Mouse (Mus musculus) Muller cell, postnatal 12 days (primary cell): ENCODE measurements around the gene Zmat5.

Experiments used
- DNase-seq: peaks from one replicate; pipeline ENCODE4 v3.0.0-alpha.2; 2015; ENCODE audit errors: inconsistent ontology term

Gene Zmat5

GRCm38 (mm10) chr11:4704072-4704964 is at the start of gene Zmat5, which contains the start of gene Uqcr10:
TSS of gene Zmat5 (plus strand) at chr11:4704678.
TSS of gene Uqcr10 (minus strand) at chr11:4704342.
- peak; percentile 94 for DNase-seq

DNA sequence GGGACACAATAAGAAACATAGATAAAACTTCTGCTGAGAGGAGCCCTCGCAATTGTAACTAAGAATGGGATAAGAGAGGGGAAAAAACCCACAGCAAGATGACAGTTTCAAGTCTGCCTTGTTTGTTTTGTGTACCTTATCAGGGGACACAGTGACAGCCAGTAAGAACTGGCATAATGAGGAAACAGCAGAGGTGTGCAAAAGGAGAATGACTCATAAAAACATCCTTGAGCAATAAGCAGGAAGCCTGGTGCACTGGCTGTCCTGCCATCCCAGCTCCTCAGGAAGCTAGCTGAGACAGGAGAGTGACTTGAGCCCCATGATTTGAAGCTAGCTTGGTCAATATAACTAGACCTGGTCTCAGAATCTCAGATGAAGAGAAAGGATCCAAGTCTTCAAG is 44.7 kb upstream of the Zmat5 start:
- no peak for DNase-seq

- DNase-seq = no peak
Measured at GRCm38 (mm10) chr11:4660309-4661025, 44.0 kb upstream of the Zmat5 start.

- DNase-seq = peak; percentile 73
Measured at GRCm38 (mm10) chr11:4661324-4661723, 43.2 kb upstream of the Zmat5 start.

DNA sequence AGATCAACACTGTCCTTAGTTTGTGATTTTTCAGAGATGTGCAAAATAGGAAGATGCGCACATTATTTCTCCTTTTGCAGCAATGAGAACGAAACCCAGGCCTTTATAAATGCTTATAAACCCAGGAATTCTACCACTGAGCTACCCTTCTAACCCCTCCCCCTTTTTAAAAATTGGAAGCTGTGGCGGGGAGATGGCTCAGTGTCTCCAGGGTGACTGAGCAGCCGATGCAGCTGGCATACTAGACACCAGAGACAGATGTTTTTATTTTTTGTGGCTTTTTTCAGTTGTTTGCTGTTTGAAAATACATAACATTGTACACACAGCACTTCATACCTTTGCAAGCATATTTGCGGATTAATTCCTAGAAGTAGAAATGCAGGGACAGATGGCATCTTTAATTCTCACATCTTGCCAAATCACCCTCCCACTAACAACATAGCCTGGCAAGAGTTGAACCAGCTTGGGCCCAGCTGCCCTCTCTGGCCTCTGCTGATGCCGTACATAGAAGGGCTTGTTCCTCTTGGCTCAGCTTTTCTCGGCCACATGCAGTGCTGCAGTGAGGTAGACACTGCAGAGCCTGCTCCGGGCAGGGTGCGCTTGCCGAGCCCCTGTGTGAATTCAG is 42.5 kb upstream of the Zmat5 start:
- DNase-seq = no peak

DNA sequence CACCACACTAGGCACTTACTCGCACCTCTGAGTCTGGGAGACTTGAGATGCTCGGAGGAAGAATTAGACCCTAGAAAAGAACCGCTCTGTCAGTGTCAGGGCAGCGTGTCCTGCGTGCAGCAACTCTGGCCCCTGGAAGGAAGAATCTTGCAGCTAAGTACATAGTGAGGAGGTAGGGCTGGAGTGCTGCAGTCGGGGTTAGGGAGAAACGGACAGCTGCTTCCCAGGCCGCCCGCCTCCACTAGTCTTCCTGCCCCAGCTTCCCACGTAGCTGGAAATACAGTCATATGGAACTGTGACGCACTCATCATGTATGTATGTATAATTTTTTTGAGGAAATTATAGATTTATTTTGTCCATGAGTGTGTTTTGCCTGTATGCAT is 42.0 kb upstream of the Zmat5 start:
- DNase-seq = no peak

DNA sequence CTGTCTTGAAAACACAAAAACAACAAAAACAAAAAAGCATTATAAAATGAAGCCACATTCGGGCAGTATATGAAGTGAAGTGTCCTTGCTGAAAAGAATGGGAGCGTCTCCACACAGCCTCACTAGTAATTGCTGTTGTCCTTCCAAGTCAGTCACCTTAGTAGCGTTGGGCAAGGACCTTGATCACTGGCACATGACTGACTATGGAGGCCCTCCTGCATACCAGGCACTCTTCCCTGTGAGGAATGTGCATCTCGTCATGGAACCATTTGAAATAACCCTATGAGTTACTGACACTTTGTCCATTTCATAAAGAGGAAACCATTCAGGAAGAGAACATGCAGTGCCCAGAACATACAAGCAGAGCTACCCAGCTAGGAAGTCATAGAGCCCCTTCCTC is 32.7 kb upstream of the Zmat5 start:
- DNase-seq = no peak

DNA sequence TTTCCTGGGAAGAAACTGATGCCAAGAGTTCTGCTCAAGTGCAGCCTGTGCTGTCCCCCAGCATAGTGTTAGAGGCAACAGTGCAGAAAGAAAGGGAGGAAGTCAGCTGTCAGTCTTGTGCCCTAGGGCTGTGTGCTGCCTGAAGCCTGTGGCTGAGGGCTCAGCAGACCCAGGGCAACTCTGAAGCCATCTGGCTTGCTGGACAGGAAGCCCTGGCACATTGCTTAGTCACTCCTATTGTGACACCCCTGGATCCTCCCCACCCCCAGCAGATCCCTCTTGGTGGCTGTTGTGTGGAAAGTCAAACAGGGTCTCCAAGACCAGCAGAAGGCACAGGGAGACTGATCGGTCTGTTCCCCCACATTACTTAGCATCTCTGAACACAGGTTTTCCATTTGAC is 29.9 kb upstream of the Zmat5 start:
- peak; percentile 35 for DNase-seq

GRCm38 (mm10) chr11:4675126-4675562 is 29.3 kb upstream of the Zmat5 start:
- no peak for DNase-seq

DNA sequence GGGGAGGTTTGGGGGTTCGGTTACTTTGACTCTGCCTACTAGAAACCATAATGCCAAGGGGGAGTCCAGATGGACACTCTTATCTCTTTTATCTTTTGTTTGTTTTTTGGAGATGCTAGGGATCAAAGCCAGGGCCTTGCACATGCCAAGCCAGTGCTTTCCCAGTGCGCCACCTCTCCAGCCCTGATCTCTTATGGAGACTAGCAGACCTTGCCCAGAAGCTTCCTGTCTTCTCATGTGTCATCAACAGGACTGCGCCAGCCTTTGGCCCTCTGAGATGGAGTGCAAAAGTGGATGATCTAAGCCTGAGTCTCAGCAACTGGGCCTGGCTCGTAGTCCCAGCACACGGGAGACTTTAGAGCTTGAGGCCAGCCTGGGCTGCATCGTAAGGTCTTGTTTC is 28.8 kb upstream of the Zmat5 start:
- DNase-seq = no peak

- DNase-seq = no peak
Measured at GRCm38 (mm10) chr11:4677250-4677872, 27.1 kb upstream of the Zmat5 start.

DNA sequence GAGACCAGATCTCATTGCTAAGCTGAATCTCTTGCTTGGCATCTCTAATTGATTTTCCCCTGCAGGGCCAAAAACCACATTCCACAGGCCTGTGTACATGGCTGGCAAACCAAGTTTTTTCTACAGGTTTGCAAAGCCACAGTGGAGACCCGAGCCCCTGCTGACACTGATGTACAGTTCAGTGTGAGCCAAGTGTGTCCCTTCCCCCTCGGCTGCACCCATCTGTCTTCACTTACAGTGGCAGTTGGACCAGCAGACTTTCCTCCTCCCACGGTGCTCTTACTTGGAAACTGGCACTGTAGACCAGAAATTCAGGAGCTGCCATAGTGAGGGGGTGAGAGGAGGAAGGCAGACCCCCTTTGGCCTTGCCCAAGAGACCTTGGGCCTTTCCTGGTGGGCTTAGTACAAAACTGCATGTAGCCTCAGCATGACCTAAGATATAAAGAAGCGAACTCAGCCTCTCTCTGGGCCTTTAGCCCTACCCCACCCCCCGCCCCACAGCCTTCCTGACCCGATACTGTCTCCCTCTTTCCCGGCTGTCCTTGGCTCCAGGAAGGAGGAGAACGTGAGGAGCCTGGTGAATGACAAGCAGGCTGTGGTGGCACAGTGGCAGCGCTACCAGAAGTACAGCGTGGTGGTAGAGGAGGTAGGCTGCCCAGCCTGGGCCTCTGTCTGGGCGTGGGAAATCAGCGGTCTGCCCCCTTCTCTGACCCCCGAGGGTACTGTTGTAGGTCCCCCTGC is 25.6 kb upstream of the Zmat5 start:
- DNase-seq = peak; percentile 51

GRCm38 (mm10) chr11:4679441-4679832 is 25.0 kb upstream of the Zmat5 start:
- DNase-seq = no peak

- DNase-seq = no peak
Measured at GRCm38 (mm10) chr11:4680126-4680525, 24.4 kb upstream of the Zmat5 start.

GRCm38 (mm10) chr11:4683516-4683915 is 21.0 kb upstream of the Zmat5 start:
- DNase-seq = no peak

DNA sequence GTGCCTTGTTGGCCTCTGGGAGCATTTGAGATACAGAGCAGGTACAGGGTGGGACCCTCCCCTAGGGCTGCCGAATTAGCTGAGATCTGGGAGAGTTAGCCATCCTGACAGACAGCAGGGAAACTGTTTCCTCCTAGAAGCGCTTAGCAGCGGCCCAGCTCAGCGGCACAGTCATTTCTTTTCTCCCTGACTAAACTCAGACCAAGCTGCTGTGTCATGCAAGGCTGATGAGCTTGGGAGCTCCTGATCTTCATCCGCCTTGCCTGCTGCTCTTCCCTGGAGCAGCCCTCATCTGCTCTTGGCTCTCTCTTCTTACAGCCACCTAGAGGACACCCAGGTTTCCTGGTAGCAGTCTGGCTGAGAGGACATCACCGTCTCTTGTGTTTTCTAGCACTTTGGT is 20.3 kb upstream of the Zmat5 start:
- DNase-seq = no peak

DNA sequence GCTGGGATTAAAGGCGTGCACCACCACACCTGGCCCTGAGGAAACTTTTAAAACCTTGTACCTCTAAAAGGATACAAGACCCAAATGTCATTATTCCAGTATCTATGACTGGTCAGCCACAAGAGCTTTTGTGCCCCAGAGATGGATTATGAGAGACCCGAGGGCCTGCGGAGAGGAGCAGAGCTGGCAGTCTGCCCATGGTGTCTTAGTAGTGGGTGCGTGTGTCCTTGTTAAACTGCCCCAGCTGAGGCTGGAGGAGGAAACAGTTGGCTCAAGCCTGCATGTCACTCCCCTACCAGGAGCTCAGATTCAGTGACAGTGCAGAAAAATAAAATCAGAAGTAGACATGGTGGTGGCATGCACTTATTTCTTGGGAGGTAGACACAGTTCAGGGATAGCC is 19.4 kb upstream of the Zmat5 start:
- DNase-seq = no peak

GRCm38 (mm10) chr11:4685510-4685909 is 19.0 kb upstream of the Zmat5 start:
- no peak for DNase-seq

GRCm38 (mm10) chr11:4687027-4687426 is 17.5 kb upstream of the Zmat5 start:
- DNase-seq = no peak

DNA sequence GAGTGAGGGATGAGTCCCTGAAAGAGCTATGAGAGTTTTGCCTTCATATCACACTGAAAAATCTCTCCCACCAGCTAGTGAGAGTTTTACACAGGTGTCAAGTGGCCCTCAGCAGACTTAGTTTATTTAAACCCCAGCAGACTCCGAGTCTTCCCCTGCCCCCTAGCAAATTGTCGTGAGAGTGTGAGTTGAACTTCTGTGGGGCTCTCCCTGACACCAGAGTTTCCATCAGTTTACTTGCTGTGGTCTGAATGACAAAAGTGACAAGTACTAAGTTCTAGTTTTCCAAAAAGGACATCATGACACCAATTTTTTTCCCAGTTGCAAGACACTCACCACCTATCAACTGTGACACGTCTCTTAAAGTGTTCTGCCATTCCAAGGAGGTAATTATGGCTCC is 16.6 kb upstream of the Zmat5 start:
- DNase-seq = no peak

- DNase-seq = no peak
Measured at GRCm38 (mm10) chr11:4688632-4689380, 15.7 kb upstream of the Zmat5 start.
